Mouse (Mus musculus) B cell, adult 67 days (primary cell): Measurements from ENCODE around the gene Asb3. TPM values are rescaled to one million over a fixed set of nuclear protein-coding genes. Genes with fewer than 3 reads are reported as not detected.

ENCODE experiments used
- total RNA-seq, 2 experiments: library from RNA; stranded (reverse); gene quantifications; 4 replicates each; pipeline ENCODE4 v1.2.4; 2023

The Asb3 gene
- 10 to 100 TPM; 20.1 to 20.5 TPM for total RNA-seq

GRCm38 (mm10) chr11:30885171-30885871 is at the start of gene Asb3, which contains the start of gene Gpr75:
Gene Asb3 (plus strand): TSS chr11:30885416.
Gene Gpr75 (plus strand): TSS chr11:30885358.

GRCm38 (mm10) chr11:30954279-30954725 is 69.1 kb downstream of the Asb3 start, which contains the start of gene Erlec1:
Gene Erlec1 (minus strand): TSS chr11:30954335.

GRCm38 (mm10) chr11:30985877-30986624 is 100.8 kb downstream of the Asb3 start, which contains the start of gene Chac2:
Gene Chac2 (minus strand): TSS chr11:30986350.

Other genes with a start within 250 kb of the Asb3 start
- gene Acyp2, start 235.8 kb upstream of the Asb3 start, total RNA-seq, result 1 to 10 TPM; 1.4 to 2.2 TPM
- 10 to 100 TPM; 71.8 to 73.2 TPM for gene Psme4, start 113.7 kb upstream of the Asb3 start, total RNA-seq
- gene Gpr75, start 58 bp upstream of the Asb3 start, total RNA-seq, result under 1 TPM in 1 of 2 experiments, not detected in 1; 0.56 TPM
- 10 to 100 TPM; 29.7 to 32.0 TPM for gene Erlec1, start 68.9 kb downstream of the Asb3 start, total RNA-seq
- gene Chac2, start 100.9 kb downstream of the Asb3 start, total RNA-seq, result 1 to 10 TPM; 2.6 to 2.8 TPM